Mouse (Mus musculus) granulocyte monocyte progenitor cell, adult 5-6 weeks (primary cell): ENCODE measurements around the gene Lzts2. TPM values are rescaled to one million over a fixed set of nuclear protein-coding genes. Genes with fewer than 3 reads are reported as not detected.
"Not testable (repeated sequence)": the region's sequence is repeated elsewhere in the genome, so short reads cannot be mapped to it uniquely, and the experiment has no call there.

ENCODE experiments used
- ATAC-seq: replicated peaks from 2 replicates; pipeline ENCODE4 v1.8.0; 2016; ENCODE audit warnings: mild to moderate bottlenecking, moderate TSS enrichment, inconsistent platforms; ENCODE audit not compliant: poor library complexity, severe bottlenecking
- total RNA-seq, 2 experiments: library from RNA; stranded (forward) in 1 of 2; stranded (reverse) in 1 of 2; fragments of 200-712, 200-1000 nt in 1 of 2; fragments of >200 nt in 1 of 2; fragmentation: Nextera tagmentation in 1 of 2; gene quantifications; 2 replicates each; pipeline ENCODE4 v1.2.3; 2014 to 2017

The Lzts2 gene
- total RNA-seq, 2 experiments from 2014 or later = 7.9 to 9.9 TPM

DNA sequence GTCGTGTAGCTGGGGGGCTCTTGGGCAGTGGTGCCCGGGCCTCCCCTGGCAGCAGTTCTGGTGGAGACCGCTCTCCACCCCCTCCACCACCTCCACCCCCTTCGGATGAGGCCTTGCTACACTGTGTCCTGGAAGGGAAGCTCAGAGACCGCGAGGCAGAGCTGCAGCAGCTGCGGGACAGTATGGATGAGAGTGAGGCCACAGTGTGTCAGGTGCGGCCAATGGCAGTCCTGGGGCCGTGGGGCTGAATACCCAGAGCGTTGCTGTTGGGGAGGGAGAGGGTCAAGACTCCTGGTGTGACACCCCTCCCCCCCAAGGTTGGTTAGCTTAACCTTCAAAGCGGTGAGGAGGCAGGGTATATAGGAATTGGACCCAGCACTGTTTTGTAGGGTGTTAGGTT, 9.8 kb downstream of the Lzts2 start:
- ATAC-seq = no peak

DNA sequence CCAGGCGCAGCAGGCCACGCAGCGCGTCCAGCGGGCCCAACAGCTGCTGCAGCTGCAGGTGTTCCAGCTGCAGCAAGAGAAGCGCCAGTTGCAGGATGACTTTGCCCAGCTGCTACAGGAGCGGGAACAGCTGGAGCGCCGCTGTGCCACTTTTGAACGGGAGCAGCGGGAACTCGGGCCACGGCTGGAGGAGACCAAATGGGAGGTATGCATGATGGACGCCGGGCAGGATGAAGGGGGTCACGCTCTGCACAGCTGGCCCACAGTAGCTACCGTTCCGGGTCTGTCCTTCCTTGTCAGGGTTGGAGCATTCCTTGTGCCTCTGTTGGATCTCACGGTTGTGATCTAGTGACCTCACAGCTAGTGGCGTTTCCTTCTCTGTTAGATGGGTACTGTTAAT, 10.6 kb downstream of the Lzts2 start:
- ATAC-seq = no peak

DNA sequence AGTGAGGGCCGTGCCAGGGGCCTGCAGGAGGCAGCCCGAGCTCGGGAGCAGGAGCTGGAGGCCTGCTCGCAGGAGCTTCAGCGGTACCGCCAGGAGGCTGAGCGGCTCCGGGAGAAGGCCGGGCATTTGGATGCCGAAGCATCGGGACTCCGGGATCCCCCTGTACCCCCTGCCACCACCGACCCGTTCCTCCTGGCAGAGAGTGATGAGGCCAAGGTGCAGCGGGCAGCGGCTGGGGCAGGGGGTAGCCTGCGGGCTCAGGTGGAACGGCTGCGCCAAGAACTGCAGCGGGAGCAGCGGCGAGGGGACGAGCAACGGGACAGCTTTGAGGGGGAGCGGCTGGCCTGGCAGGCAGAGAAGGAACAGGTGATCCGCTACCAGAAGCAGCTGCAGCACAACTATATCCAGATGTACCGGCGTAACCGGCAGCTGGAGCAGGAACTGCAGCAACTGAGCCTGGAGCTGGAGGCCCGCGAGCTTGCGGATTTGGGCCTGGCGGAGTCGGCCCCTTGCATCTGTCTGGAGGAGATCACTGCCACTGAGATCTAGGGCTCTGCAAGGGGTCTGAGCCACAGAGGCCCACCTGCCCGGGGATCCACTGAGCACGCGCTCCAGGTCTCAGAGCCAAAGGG, 11.8 kb downstream of the Lzts2 start:
- ATAC-seq = no peak

DNA sequence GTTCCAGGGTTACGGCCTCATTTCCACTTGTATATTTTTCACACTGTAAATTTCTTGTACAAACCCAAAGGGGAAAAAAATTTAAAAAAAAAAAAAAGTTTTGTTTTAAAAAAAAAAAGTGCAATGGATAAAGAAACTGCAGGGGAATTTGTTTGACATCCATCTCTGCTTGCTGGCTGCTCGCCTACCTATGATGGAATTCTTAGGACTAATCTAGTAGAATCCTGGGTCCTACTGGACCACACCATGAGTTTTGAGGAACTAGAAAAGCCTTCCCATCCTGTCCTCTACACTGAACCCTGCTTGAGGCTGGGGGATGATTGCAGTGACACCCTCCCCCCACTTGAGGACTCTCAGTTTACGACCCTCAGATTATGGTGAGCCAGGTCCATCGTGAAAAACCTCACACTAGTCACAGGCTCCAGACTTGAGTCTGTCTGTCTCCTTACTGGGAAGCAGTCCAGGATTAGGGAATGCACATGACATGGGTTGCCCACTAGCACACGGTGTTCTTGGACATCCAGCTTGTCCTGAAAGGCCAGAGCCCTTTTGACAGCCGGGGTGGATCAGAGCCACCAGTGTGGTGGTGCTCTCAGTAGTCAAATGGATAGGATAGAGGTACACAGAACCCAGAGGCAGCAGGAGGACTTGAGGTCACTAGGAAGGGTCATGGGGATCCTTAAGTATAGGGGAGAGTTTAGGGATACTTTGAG, 12.9 kb downstream of the Lzts2 start:
- no peak for ATAC-seq

DNA sequence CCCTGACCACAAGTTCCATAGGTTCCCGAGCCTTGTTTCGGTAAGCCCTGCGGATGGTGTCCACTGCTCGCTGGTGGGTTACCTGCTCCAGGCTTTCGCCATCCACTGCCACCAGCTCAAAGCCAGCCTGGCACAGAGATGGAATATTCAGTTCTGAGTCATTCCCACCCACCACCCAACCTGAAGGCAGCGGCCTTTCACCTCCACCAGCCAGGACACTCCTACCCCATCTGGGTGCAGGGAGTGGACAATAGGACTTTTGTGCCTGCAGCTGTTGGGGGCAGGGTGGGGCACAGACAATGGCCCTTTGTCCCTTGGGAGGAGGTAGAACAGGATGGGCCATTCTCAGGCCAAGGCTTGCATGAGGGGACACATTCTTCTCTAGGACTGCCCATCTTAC, 13.6 kb downstream of the Lzts2 start:
- ATAC-seq = no peak

DNA sequence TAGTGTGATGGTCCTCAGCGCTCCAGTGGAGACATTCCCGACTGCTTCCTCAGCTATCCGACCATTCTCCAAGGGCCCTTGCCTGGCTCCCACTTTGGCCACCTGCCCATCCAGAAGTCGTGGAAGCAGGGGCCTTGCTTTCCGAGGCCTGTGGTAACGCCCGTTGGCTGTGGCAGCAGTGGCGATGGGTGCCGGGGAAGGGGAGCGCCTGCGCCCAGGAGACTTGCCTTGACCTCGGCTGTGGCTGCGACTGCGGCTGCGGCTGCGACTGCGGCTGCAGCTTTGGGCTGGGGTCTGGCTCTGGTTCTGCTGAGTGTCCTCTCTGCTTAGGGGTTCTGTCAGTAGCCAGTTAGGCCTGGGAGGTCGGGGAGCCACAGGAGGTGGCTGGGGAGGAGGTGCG, 14.5 kb downstream of the Lzts2 start:
- ATAC-seq = no peak

- no peak for ATAC-seq
Observed at GRCm38 (mm10) chr19:45029571-45029970, 15.4 kb downstream of the Lzts2 start.

- ATAC-seq = peak; percentile 36
Observed at GRCm38 (mm10) chr19:45030111-45030510, 15.9 kb downstream of the Lzts2 start.

DNA sequence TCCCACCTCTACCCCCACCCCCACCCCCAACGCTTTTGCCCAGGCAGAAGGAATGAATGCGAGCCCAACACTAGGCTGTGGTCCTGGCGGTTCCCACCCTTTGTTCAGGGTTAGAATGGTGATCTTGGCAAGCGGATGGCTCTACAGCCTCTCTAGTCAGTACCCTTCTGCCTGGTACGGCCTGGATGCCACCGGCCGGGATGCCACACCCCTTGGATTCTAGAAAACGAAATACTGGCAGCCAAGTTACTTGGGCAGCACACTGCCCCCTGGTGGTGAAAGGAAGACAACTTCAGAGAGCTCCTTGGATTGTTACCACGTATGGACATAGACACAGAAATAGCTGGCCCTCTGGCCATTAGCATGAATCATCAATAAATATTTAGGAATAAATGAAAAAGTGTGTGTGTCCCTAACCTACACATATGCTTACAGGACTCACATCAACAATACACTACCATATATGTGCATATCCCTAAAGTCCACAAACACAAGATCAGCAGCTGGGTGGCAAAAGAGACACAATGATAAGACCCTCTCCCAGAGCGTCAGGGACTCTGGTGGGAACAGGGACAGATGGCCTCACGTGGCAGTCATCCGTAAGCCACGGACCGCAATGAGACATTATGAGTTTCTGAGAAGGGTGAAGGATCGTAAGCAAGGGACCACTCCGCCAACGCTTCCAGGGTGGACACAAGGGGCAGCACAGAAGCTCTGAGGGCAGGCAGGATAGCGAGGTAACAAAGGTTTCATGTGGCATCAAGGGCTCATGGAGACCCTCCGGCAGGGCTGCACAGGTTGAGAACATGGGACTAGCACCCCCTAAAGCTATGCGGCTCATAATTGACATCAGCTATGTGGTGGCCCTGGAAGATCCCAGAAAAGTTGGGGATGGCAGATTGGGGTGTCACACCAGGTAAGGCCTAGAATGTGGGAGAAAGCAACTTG, 16.8 kb downstream of the Lzts2 start:
- peak; percentile 55 for ATAC-seq

DNA sequence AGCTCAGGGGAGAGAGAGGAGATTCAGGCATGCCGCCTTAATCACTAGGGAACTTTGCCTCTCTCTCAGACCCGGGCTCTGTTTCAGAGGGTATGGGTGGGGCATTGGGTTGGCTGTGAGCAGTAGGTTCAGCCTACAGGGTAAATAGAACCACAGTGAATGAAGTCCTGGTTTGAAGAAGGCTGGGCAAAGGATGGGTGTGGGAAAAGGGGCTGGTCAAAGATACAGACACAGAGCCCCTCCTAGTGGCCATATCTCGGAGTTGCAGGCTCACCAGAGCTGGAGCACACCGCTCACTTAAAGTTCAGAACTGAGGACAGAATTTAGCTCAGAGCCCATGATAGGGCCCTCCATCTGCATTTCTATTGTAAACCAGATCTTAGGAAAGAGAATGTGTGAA, 17.6 kb downstream of the Lzts2 start:
- peak; percentile 60 for ATAC-seq

DNA sequence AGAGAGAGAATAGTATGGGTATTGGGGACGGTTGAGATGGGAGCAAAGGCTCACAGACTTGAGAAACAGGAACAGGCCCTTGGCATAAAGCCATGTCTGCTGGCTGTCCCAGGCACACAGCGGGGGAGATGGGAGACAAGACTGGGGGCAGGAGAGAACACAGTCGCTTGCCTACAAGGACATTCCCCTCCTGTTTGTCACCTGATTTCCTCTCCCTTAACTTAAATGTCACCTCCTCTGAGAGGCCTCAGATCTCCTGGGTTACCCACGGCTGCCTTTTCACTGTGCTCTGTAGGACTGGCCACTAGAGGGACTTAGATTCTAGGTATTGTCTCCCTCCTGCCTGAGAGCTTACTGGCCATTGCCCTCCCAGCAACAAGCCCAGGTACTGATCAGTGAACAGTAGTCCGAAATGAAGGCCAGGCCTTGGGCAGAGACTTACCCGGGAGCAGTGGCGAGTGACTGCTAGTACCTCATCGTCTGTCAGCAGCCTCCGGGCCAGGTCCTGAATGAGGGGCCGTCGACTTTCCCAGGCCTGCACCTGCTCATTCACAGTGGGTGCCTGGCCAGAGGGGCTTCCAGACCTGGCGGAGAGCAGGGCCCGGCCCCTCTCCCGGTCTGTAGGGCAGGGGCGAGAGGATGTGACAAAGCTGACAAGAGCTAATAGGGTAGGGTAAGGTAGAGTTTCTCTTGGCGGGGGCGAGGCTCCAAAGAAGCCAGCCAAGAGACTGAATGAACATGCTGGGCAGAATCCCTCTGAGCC, 18.5 kb downstream of the Lzts2 start:
- peak; percentile 43; the same call in 1 of the 2 replicates for ATAC-seq

DNA sequence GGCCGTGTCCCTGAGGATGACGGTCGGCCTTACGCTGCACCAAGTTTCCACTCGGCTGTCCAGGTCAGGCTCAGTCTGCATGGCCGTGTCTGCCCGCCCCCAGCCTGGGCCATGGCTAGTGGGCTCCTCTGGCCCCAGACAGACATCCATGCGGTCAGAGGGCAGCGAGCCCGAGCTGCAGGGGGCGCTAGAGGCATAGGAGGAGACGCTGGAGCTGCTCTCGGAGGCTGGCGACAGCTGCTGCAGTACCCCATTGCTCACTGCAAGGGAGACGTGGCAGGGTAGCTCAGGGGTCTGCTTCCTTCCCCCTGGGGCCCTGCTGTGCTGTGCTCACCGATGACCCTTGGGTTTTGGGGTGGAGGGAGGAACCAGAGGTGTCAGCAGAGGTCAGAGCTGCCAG, 22.7 kb downstream of the Lzts2 start:
- peak; percentile 64 for ATAC-seq

GRCm38 (mm10) chr19:45038198-45038597, 24.0 kb downstream of the Lzts2 start:
- not testable (repeated sequence) for ATAC-seq

DNA sequence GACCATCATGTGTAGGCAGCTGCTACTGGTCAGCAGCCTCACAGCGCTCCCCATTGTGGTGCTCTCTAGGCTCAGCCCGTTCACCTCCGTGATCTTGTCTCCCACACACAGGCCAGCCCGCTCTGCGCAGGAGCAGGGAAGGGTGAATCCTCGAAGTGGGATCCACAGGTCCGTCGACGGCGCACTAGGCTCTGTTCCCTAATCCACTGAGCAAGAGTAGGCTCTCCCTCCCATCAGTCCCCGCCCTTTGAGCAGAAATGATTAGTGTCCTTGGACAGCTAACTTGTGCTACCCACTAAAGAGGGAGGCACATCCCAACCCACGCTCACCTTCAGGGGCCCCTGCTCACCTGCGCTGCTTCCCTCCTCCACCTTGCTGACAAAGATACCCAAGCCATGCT, 26.0 kb downstream of the Lzts2 start:
- no peak for ATAC-seq

GRCm38 (mm10) chr19:45044389-45044927, 30.2 kb downstream of the Lzts2 start:
- no peak for ATAC-seq

DNA sequence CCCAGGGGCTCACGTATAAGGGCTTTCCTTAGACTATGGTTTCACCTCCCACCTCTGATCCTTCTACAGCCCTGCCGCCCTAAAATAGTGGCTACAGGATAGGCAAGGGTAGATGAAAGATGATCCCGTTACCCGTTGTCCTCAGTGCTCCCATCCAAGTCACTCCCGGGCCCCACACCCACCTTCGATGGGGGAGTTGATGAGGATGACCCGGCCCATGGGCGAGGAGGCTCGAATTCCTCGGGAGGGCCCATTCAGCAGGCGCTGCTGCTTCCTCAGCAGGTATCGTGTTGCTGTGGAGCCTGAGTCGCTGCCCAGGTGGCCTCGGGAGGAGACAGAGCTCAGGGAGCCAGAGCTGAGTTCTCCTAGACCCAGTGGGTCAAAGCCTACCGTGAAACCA, 31.0 kb downstream of the Lzts2 start:
- ATAC-seq = no peak

DNA sequence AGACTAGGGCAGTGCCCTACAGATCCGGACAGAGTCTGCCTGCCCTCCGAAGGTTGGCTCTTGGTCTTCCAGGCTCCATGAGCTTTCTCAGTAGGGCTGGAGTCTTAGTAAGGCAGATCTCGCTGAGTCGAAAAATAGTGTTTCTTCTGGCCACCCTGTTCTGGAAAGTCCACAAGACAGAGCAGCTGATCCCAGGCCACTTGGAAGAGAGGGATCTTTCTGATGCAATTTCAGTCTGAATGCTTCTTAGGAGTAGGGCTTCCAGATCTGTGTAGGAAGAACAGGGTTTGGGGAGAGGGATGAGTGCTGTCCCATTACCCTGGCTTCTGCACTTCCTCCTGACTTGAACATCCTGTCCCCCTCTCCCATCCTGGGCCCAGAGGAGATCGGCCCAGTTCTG, 31.4 kb downstream of the Lzts2 start, which contains the start of gene Pdzd7:
TSS of gene Pdzd7 (minus strand) at position 67 of the 400 bp plus-strand sequence.
- ATAC-seq = no peak

DNA sequence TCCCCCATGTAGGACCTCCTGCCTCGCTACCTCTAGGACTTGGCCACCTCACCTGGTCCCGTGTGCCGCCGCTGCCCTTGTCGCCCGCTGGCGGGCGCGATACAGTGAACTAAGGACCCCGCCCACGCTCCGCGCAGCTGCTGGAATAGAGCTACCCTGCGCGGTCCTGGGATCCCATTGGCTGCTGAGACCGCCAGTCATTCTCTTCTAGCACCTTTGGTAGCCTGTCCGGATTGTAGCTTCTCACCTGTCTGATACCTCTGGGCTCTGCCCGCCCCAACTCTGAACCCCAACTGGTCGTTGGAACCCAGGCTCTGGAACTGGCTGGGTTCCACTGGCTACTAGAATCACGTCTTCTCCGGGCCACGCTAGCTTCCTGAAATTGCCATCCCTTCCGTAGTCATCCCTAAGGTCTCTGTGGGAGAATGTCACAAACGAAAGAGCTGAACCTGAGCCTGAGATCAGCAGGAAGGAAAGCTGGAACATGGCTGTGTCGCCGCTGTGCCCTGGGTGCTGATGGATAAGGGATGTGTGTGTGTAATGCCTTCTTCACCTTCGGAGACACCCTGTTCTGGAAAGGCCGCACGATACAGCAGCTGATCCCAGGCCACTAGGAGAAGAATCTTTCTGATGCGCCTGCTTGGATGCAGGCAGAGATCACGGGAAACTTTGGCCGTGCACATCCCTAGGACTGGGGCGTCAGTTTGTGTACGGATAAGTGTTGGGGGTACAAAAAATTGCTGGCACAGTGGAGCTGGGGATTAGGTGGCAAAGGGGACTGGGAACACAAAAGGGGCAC, 32.5 kb downstream of the Lzts2 start:
- no peak for ATAC-seq

DNA sequence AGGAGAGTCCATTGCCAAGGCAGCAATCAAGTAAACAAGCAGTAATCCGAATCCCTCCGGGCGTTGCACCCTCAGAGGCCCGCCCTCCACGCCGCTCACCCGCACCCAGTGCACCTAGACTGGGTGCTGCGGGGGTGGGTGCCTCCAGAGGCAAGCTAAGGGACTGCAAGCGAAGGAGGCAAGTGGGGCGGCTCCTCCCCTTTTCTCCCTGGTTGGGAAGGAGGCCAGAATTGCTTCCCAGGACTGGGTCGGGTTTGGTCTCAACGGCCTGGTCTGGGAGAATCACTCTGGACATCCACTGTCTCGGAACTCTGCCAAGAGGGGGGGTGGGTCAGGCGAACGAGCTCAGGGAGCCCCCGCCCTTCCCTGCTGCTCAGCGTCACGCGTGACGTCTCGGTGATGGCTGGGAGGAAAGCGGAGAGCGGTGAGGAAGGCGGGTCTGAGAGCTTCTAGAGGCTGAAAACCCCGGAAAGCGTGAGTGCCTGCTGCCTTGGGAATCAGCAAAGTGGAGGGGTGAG, 33.3 kb downstream of the Lzts2 start, which contains the start of gene Sfxn3:
TSS of gene Sfxn3 (plus strand) at position 87 of the 518 bp plus-strand sequence.
- ATAC-seq = peak; percentile 80
